Mouse (Mus musculus): ENCODE results near the gene Grpr. TPM values are rescaled to one million over a fixed set of nuclear protein-coding genes. Genes with fewer than 3 reads are reported as not detected.

Grpr gene
- total RNA-seq (2017), result not detected in 2 replicates

GRCm38 (mm10) chrX:163549666-163550065 lies at the start of gene Grpr:
Grpr (minus strand) TSS chrX:163549677.
- no peak for ATAC-seq (ENCODE audit: extremely low read depth, insufficient number of reproducible peaks, low FRiP score, poor library complexity, severe bottlenecking)

GRCm38 (mm10) chrX:163560521-163560920 lies 11.0 kb upstream of the Grpr start:
- no peak for ATAC-seq (ENCODE audit: extremely low read depth, insufficient number of reproducible peaks, low FRiP score, poor library complexity, severe bottlenecking)

- ATAC-seq (ENCODE audit: extremely low read depth, insufficient number of reproducible peaks, low FRiP score, poor library complexity, severe bottlenecking), result no peak
Measured at GRCm38 (mm10) chrX:163547042-163547441, 2.4 kb downstream of the Grpr start.

GRCm38 (mm10) chrX:163532836-163533235 lies 16.6 kb downstream of the Grpr start:
- ATAC-seq (ENCODE audit: extremely low read depth, insufficient number of reproducible peaks, low FRiP score, poor library complexity, severe bottlenecking), result no peak

GRCm38 (mm10) chrX:163518963-163519541 lies 30.4 kb downstream of the Grpr start:
- ATAC-seq (ENCODE audit: extremely low read depth, insufficient number of reproducible peaks, low FRiP score, poor library complexity, severe bottlenecking), result no peak

GRCm38 (mm10) chrX:163511766-163512165 lies 37.7 kb downstream of the Grpr start:
- ATAC-seq (ENCODE audit: extremely low read depth, insufficient number of reproducible peaks, low FRiP score, poor library complexity, severe bottlenecking), result no peak

GRCm38 (mm10) chrX:163502088-163502487 lies 47.4 kb downstream of the Grpr start:
- no peak for ATAC-seq (ENCODE audit: extremely low read depth, insufficient number of reproducible peaks, low FRiP score, poor library complexity, severe bottlenecking)

Other genes starting within 250 kb of the Grpr start
- gene Rnf138rt1, start 211.7 kb upstream of the Grpr start, total RNA-seq (2017), result 0.37 and 1.4 TPM in 2 replicates